Mouse (Mus musculus) liver, postnatal 0 days (tissue): Measurements from ENCODE around the gene Adamts17.

Source experiments
- CTCF ChIP-seq: sonication (generic); IDR thresholded peaks from 2 replicates; pipeline ENCODE4 v1.5.1; 2016; ENCODE audit warnings: antibody characterized with exemption, low read depth
- EP300 ChIP-seq: IDR thresholded peaks from 2 replicates; pipeline ENCODE4 v1.6.1; 2016; ENCODE audit warnings: antibody characterized with exemption, low read depth, mild to moderate bottlenecking

- no peak for TF ChIP-seq CTCF
- no peak for TF ChIP-seq EP300
Measured at GRCm38 (mm10) chr7:66892096-66892495, 52.6 kb downstream of the Adamts17 start.
